Mouse (Mus musculus) brain, embryonic 18.5 days (tissue): Measurements from ENCODE around the gene Acoxl.

Source experiments
- DNase-seq: peaks from one replicate; pipeline ENCODE4 v3.0.0-alpha.2; 2012; ENCODE audit warnings: low read depth, low spot score

Acoxl gene

GRCm38 (mm10) chr2:128138924-128139323 lies 300.2 kb downstream of the Acoxl start:
- DNase-seq: no peak

GRCm38 (mm10) chr2:128139781-128140180 lies 301.1 kb downstream of the Acoxl start:
- no peak for DNase-seq

- DNase-seq: no peak
Measured at GRCm38 (mm10) chr2:128140183-128140582, 301.5 kb downstream of the Acoxl start.

- no peak for DNase-seq
Measured at GRCm38 (mm10) chr2:128143992-128144391, 305.3 kb downstream of the Acoxl start.

- DNase-seq: no peak
Measured at GRCm38 (mm10) chr2:128145433-128145832, 306.8 kb downstream of the Acoxl start.

- DNase-seq: no peak
Measured at GRCm38 (mm10) chr2:128149596-128149995, 310.9 kb downstream of the Acoxl start.

- no peak for DNase-seq
Measured at GRCm38 (mm10) chr2:128152211-128152610, 313.5 kb downstream of the Acoxl start.

GRCm38 (mm10) chr2:128152845-128153550 lies 314.3 kb downstream of the Acoxl start:
- no peak for DNase-seq

- DNase-seq: no peak
Measured at GRCm38 (mm10) chr2:128153551-128153910, 314.9 kb downstream of the Acoxl start.

- DNase-seq: no peak
Measured at GRCm38 (mm10) chr2:128155412-128156066, 316.9 kb downstream of the Acoxl start.

- no peak for DNase-seq
Measured at GRCm38 (mm10) chr2:128156067-128156462, 317.4 kb downstream of the Acoxl start.

- DNase-seq: no peak
Measured at GRCm38 (mm10) chr2:128156557-128157412, 318.1 kb downstream of the Acoxl start.

GRCm38 (mm10) chr2:128158734-128159410 lies 320.2 kb downstream of the Acoxl start:
- no peak for DNase-seq

GRCm38 (mm10) chr2:128159619-128160125 lies 321.0 kb downstream of the Acoxl start:
- no peak for DNase-seq

GRCm38 (mm10) chr2:128163177-128163576 lies 324.5 kb downstream of the Acoxl start:
- no peak for DNase-seq

GRCm38 (mm10) chr2:128166623-128167423 lies 328.1 kb downstream of the Acoxl start:
- no peak for DNase-seq

- no peak for DNase-seq
Measured at GRCm38 (mm10) chr2:128167930-128168329, 329.3 kb downstream of the Acoxl start.

- no peak for DNase-seq
Measured at GRCm38 (mm10) chr2:128169486-128169885, 330.8 kb downstream of the Acoxl start.

- DNase-seq: no peak
Measured at GRCm38 (mm10) chr2:128169972-128170371, 331.3 kb downstream of the Acoxl start.

GRCm38 (mm10) chr2:128170614-128171013 lies 331.9 kb downstream of the Acoxl start:
- no peak for DNase-seq

GRCm38 (mm10) chr2:128172266-128172665 lies 333.6 kb downstream of the Acoxl start:
- DNase-seq: no peak
